Mouse (Mus musculus): Measurements from ENCODE around the gene Ralbp1. TPM values are rescaled to one million over a fixed set of nuclear protein-coding genes. Genes with fewer than 3 reads are reported as not detected.

The Ralbp1 gene
- polyA plus RNA-seq, 1 experiment from 2014 or later = 48.6 TPM

GRCm38 (mm10) chr17:65833891-65834290, 51.7 kb downstream of the Ralbp1 start:
- no peak overlapping the region for H3K27ac ChIP-seq
- WGBS = 95% methylated on average over 3 of the region's 3 CpGs
- no peaks in the 10 kb centered on the region for H3K4me1 ChIP-seq
- DNase-seq (ENCODE audit: extremely low spot score, low spot score) = no peak
- H3K36me3 ChIP-seq (replicated peaks) = peaks cover 98% of the 10 kb centered on the region
- H3K9me3 ChIP-seq = no peaks in the 10 kb centered on the region
- H3K4me3 ChIP-seq = no peak overlapping the region
- H3K27me3 ChIP-seq (ENCODE audit: poor library complexity, severe bottlenecking) = no peaks in the 10 kb centered on the region

- H3K4me3 ChIP-seq = no peak overlapping the region
- no peaks in the 10 kb centered on the region for H3K27me3 ChIP-seq (ENCODE audit: poor library complexity, severe bottlenecking)
- H3K4me1 ChIP-seq = peaks cover 11% of the 10 kb centered on the region
- 94% methylated on average over 13 of the region's 13 CpGs for WGBS
- H3K36me3 ChIP-seq (replicated peaks) = peaks cover 91% of the 10 kb centered on the region
- no peaks in the 10 kb centered on the region for H3K9me3 ChIP-seq
- DNase-seq (ENCODE audit: extremely low spot score, low spot score) = no peak
- no peak overlapping the region for H3K27ac ChIP-seq
Observed at GRCm38 (mm10) chr17:65830216-65830863, 55.3 kb downstream of the Ralbp1 start.

- Histone ChIP-seq H3K4me1 (peaks cover 11% of the 10 kb centered on the region), H3K27me3 (ENCODE audit: poor library complexity, severe bottlenecking) (no peaks in the 10 kb centered on the region), H3K36me3 (replicated peaks) (peaks cover 92% of the 10 kb centered on the region), H3K9me3 (no peaks in the 10 kb centered on the region), H3K4me3 (no peak overlapping the region), H3K27ac (no peak overlapping the region)
- no peak for DNase-seq (ENCODE audit: extremely low spot score, low spot score)
- 92% methylated on average over 11 of the region's 11 CpGs for WGBS
Observed at GRCm38 (mm10) chr17:65828951-65829350, 56.6 kb downstream of the Ralbp1 start.

- Histone ChIP-seq H3K36me3 (replicated peaks) (peaks cover 90% of the 10 kb centered on the region), H3K27ac (no peak overlapping the region), H3K9me3 (no peaks in the 10 kb centered on the region), H3K4me3 (no peak overlapping the region), H3K27me3 (ENCODE audit: poor library complexity, severe bottlenecking) (no peaks in the 10 kb centered on the region), H3K4me1 (peaks cover 11% of the 10 kb centered on the region)
- no peak for DNase-seq (ENCODE audit: extremely low spot score, low spot score)
- 93% methylated on average over 5 of the region's 5 CpGs for WGBS
Observed at GRCm38 (mm10) chr17:65827904-65828303, 57.7 kb downstream of the Ralbp1 start.

- Histone ChIP-seq H3K4me3 (no peak overlapping the region), H3K27ac (peak overlapping the region; percentile 48; the same call in 1 of the 2 replicates), H3K4me1 (peaks cover 11% of the 10 kb centered on the region), H3K27me3 (ENCODE audit: poor library complexity, severe bottlenecking) (no peaks in the 10 kb centered on the region), H3K9me3 (no peaks in the 10 kb centered on the region), H3K36me3 (replicated peaks) (peaks cover 90% of the 10 kb centered on the region)
- DNase-seq (ENCODE audit: extremely low spot score, low spot score) = no peak
- WGBS = 74% methylated on average over 16 of the region's 16 CpGs
Observed at GRCm38 (mm10) chr17:65827119-65827840, 58.3 kb downstream of the Ralbp1 start.

- no peak for DNase-seq (ENCODE audit: extremely low spot score, low spot score)
- Histone ChIP-seq H3K4me1 (peaks cover 11% of the 10 kb centered on the region), H3K36me3 (replicated peaks) (peaks cover 90% of the 10 kb centered on the region), H3K27ac (no peak overlapping the region), H3K27me3 (ENCODE audit: poor library complexity, severe bottlenecking) (no peaks in the 10 kb centered on the region), H3K4me3 (no peak overlapping the region), H3K9me3 (no peaks in the 10 kb centered on the region)
- WGBS = 78% methylated on average over 9 of the region's 9 CpGs
Observed at GRCm38 (mm10) chr17:65826257-65826656, 59.3 kb downstream of the Ralbp1 start.

- Histone ChIP-seq H3K27me3 (ENCODE audit: poor library complexity, severe bottlenecking) (no peaks in the 10 kb centered on the region), H3K36me3 (replicated peaks) (peaks cover 88% of the 10 kb centered on the region), H3K27ac (no peak overlapping the region), H3K9me3 (no peaks in the 10 kb centered on the region), H3K4me1 (peaks cover 11% of the 10 kb centered on the region), H3K4me3 (no peak overlapping the region)
- 92% methylated on average over 10 of the region's 10 CpGs for WGBS
- DNase-seq (ENCODE audit: extremely low spot score, low spot score) = no peak
Observed at GRCm38 (mm10) chr17:65824246-65824645, 61.4 kb downstream of the Ralbp1 start.

GRCm38 (mm10) chr17:65822423-65822822, 63.2 kb downstream of the Ralbp1 start:
- no peak for DNase-seq (ENCODE audit: extremely low spot score, low spot score)

GRCm38 (mm10) chr17:65820197-65820596, 65.4 kb downstream of the Ralbp1 start:
- H3K4me3 ChIP-seq = no peak overlapping the region
- no peaks in the 10 kb centered on the region for H3K4me1 ChIP-seq
- 94% methylated on average over 5 of the region's 5 CpGs for WGBS
- peaks cover 95% of the 10 kb centered on the region for H3K36me3 ChIP-seq (replicated peaks)
- DNase-seq (ENCODE audit: extremely low spot score, low spot score) = no peak
- H3K27me3 ChIP-seq (ENCODE audit: poor library complexity, severe bottlenecking) = no peaks in the 10 kb centered on the region
- no peak overlapping the region for H3K27ac ChIP-seq
- H3K9me3 ChIP-seq = no peaks in the 10 kb centered on the region

More at GRCm38 (mm10) chr17:65822423-65822822, 63.2 kb downstream of the Ralbp1 start:
- H3K4me3 ChIP-seq = no peak overlapping the region
- no peaks in the 10 kb centered on the region for H3K27me3 ChIP-seq (ENCODE audit: poor library complexity, severe bottlenecking)
- no peaks in the 10 kb centered on the region for H3K9me3 ChIP-seq
- peaks cover 88% of the 10 kb centered on the region for H3K36me3 ChIP-seq (replicated peaks)
- H3K27ac ChIP-seq = no peak overlapping the region
- peaks cover 6% of the 10 kb centered on the region for H3K4me1 ChIP-seq
- WGBS = 94% methylated on average over 5 of the region's 5 CpGs

GRCm38 (mm10) chr17:65813763-65814162, 71.8 kb downstream of the Ralbp1 start:
- peaks cover 97% of the 10 kb centered on the region for H3K36me3 ChIP-seq (replicated peaks)
- no peak for DNase-seq (ENCODE audit: extremely low spot score, low spot score)
- no peaks in the 10 kb centered on the region for H3K9me3 ChIP-seq
- no peaks in the 10 kb centered on the region for H3K27me3 ChIP-seq (ENCODE audit: poor library complexity, severe bottlenecking)
- no peaks in the 10 kb centered on the region for H3K4me1 ChIP-seq
- no peak overlapping the region for H3K27ac ChIP-seq
- H3K4me3 ChIP-seq = no peak overlapping the region
- 94% methylated on average over 8 of the region's 8 CpGs for WGBS

GRCm38 (mm10) chr17:65811032-65811431, 74.6 kb downstream of the Ralbp1 start:
- H3K27ac ChIP-seq = no peak overlapping the region
- peaks cover 88% of the 10 kb centered on the region for H3K36me3 ChIP-seq (replicated peaks)

GRCm38 (mm10) chr17:65806416-65806815, 79.2 kb downstream of the Ralbp1 start:
- Histone ChIP-seq H3K27ac (no peak overlapping the region), H3K36me3 (replicated peaks) (peaks cover 70% of the 10 kb centered on the region), H3K27me3 (ENCODE audit: poor library complexity, severe bottlenecking) (no peaks in the 10 kb centered on the region), H3K4me3 (no peak overlapping the region), H3K4me1 (no peaks in the 10 kb centered on the region), H3K9me3 (no peaks in the 10 kb centered on the region)
- no peak for DNase-seq (ENCODE audit: extremely low spot score, low spot score)
- 91% methylated on average over 2 of the region's 2 CpGs for WGBS

More at GRCm38 (mm10) chr17:65811032-65811431, 74.6 kb downstream of the Ralbp1 start:
- H3K9me3 ChIP-seq = no peaks in the 10 kb centered on the region
- H3K4me3 ChIP-seq = no peak overlapping the region
- H3K4me1 ChIP-seq = no peaks in the 10 kb centered on the region
- no peaks in the 10 kb centered on the region for H3K27me3 ChIP-seq (ENCODE audit: poor library complexity, severe bottlenecking)
- WGBS = 86% methylated on average over 5 of the region's 5 CpGs
- no peak for DNase-seq (ENCODE audit: extremely low spot score, low spot score)

GRCm38 (mm10) chr17:65805966-65806365, 79.6 kb downstream of the Ralbp1 start:
- Histone ChIP-seq H3K27me3 (ENCODE audit: poor library complexity, severe bottlenecking) (no peaks in the 10 kb centered on the region), H3K4me3 (no peak overlapping the region), H3K36me3 (replicated peaks) (peaks cover 66% of the 10 kb centered on the region), H3K9me3 (no peaks in the 10 kb centered on the region), H3K4me1 (no peaks in the 10 kb centered on the region), H3K27ac (no peak overlapping the region)
- WGBS = 82% methylated on average over 4 of the region's 4 CpGs
- no peak for DNase-seq (ENCODE audit: extremely low spot score, low spot score)
